Mouse (Mus musculus) liver, postnatal 0 days (tissue): ENCODE results near the gene Plcl2. TPM values are rescaled to one million over a fixed set of nuclear protein-coding genes. Genes with fewer than 3 reads are reported as not detected.
"Not testable (repeated sequence)": the region's sequence is repeated elsewhere in the genome, so short reads cannot be mapped to it uniquely, and the experiment has no call there.

Source experiments
- ATAC-seq: fragments of 200-750 bp; cut with Nextera tagmentation; 2 replicates; pipeline ENCODE4 v1.8.0; 2017; ENCODE audit warnings: mild to moderate bottlenecking, moderate library complexity
- DNase-seq: peaks from one replicate; pipeline ENCODE4 v3.0.0-alpha.2; 2016
- H3K27ac ChIP-seq: fragments of 300-500 bp; sonication (generic); 2 replicates; pipeline ENCODE4 v1.5.1; 2014; ENCODE audit warnings: antibody characterized with exemption, moderate library complexity, mild to moderate bottlenecking, low read depth
- H3K27me3 ChIP-seq: fragments of 300-500 bp; sonication (generic); 2 replicates; pipeline ENCODE4 v1.6.1; 2014; ENCODE audit warnings: low read length, control low read depth, mixed read lengths; ENCODE audit not compliant: insufficient read depth
- H3K36me3 ChIP-seq: fragments of 300-500 bp; sonication (generic); replicated peaks from 2 replicates; pipeline ENCODE4 v1.6.1; 2014; ENCODE audit warnings: mild to moderate bottlenecking, control low read depth, low read length, moderate library complexity, mixed read lengths; ENCODE audit not compliant: insufficient read depth
- H3K4me1 ChIP-seq: fragments of 300-500 bp; sonication (generic); 2 replicates; pipeline ENCODE4 v1.6.1; 2014; ENCODE audit warnings: antibody characterized with exemption, mild to moderate bottlenecking, control low read depth; ENCODE audit not compliant: insufficient read depth
- H3K4me2 ChIP-seq: fragments of 300-500 bp; sonication (generic); 2 replicates; pipeline ENCODE4 v1.6.1; 2014; ENCODE audit warnings: low read depth, mild to moderate bottlenecking, low read length, moderate library complexity, mixed read lengths
- H3K4me3 ChIP-seq: fragments of 300-500 bp; sonication (generic); 2 replicates; pipeline ENCODE4 v1.5.1; 2014; ENCODE audit warnings: low read depth, low read length
- H3K9ac ChIP-seq: fragments of 300-500 bp; sonication (generic); replicated peaks from 2 replicates; pipeline ENCODE4 v1.6.1; 2014; ENCODE audit warnings: mild to moderate bottlenecking, moderate library complexity
- H3K9me3 ChIP-seq: fragments of 300-500 bp; sonication (generic); 2 replicates; pipeline ENCODE4 v1.6.1; 2016; ENCODE audit warnings: mild to moderate bottlenecking, control low read depth, low read length, mixed read lengths
- CTCF ChIP-seq: sonication (generic); IDR thresholded peaks from 2 replicates; pipeline ENCODE4 v1.5.1; 2016; ENCODE audit warnings: antibody characterized with exemption, low read depth
- EP300 ChIP-seq: IDR thresholded peaks from 2 replicates; pipeline ENCODE4 v1.6.1; 2016; ENCODE audit warnings: antibody characterized with exemption, low read depth, mild to moderate bottlenecking
- WGBS: fragments of 180-500 bp; shearing (Covaris S2); extraction: QIAGEN DNeasy Blood & Tissue Kit; methylation state at CpG from one replicate; pipeline ENCODE4 v1.1.7; 2014; ENCODE audit not compliant: insufficient replicate concordance; 5-methylcytosine and 5-hydroxymethylcytosine counted together
- polyA plus RNA-seq: library from polyadenylated mRNA; unstranded; fragments of >200 nt; fragmentation: Nextera tagmentation; extraction: Ambion mirVana; gene quantifications from 2 replicates; pipeline ENCODE4 v1.2.1, GENCODE M21; 2015

Plcl2 gene
- polyA plus RNA-seq, 1 experiment from 2014 or later, result 1.9 TPM

DNA sequence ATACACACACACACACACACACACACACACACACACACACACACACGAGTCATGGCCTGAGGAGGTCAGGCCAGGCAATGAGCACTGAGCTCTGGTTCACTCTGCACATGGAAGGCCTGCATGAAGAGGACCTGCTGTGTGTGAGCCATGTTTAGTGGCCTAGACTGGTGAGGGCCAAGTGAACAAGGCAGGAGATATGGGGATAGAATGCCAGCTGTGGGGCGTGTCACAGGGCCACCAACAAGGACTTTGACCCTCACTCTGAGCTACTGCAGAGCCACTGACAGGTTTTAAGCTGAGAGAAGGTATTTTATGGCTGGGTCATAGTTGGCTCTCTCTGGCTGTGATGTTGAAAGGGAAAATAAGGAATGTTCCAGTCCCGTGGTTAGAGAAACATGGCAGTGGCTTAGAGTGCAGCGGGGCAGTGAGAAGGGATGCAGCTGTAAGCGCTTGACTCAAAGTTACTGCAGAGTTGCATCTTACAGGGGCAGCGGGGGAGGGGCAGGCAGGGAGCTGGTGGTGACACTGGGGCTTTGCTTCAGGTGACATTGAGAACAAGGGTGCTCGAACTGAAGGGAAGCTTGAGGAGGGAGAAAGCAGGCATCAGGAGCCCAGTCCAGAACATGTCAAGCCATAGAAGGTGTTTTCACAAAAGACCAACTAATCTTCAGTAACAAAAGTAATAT lies 175.9 kb downstream of the Plcl2 start:
- H3K4me1 ChIP-seq, result no peaks in the 10 kb centered on the region
- WGBS, result 64% methylated on average over 7 of the region's 7 CpGs
- no peak overlapping the region for H3K27ac ChIP-seq
- no peak overlapping the region for H3K4me3 ChIP-seq
- H3K27me3 ChIP-seq, result no peaks in the 10 kb centered on the region
- TF ChIP-seq CTCF (no peak), EP300 (no peak)
- DNase-seq, result peak; percentile 18
- H3K9me3 ChIP-seq, result no peaks in the 10 kb centered on the region
- no peaks in the 10 kb centered on the region; the same call in none of the 2 replicates for H3K36me3 ChIP-seq
- H3K4me2 ChIP-seq, result no peak overlapping the region
- no peak overlapping the region for H3K9ac ChIP-seq
- peak; percentile 86 for ATAC-seq

DNA sequence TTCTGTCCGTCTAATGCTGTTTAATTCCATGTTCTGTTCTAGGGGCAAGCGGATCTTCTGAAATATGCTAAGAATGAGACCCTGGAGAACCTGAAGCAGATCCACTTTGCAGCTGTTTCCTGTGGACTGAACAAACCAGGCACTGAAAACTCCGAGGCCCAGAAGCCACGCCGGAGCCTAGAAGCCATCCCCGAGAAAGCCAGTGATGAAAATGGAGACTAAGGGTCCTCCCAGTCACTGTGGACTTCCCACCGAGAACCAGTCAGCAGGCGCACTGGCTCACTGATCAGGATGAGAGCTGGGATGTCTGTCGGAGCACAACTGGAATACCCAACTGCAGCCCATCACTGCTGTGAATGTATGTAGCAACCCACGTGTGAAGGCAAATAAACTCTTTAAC lies 178.5 kb downstream of the Plcl2 start:
- H3K9ac ChIP-seq, result no peak overlapping the region
- H3K27ac ChIP-seq, result no peak overlapping the region
- no peaks in the 10 kb centered on the region for H3K27me3 ChIP-seq
- ATAC-seq (no peak), DNase-seq (peak; percentile 4)
- H3K4me2 ChIP-seq, result no peak overlapping the region
- no peak for TF ChIP-seq CTCF
- H3K36me3 ChIP-seq, result no peaks in the 10 kb centered on the region; the same call in none of the 2 replicates
- H3K4me3 ChIP-seq, result no peak overlapping the region
- no peaks in the 10 kb centered on the region for H3K4me1 ChIP-seq
- WGBS, result 89% methylated on average over 10 of the region's 10 CpGs
- no peaks in the 10 kb centered on the region for H3K9me3 ChIP-seq

DNA sequence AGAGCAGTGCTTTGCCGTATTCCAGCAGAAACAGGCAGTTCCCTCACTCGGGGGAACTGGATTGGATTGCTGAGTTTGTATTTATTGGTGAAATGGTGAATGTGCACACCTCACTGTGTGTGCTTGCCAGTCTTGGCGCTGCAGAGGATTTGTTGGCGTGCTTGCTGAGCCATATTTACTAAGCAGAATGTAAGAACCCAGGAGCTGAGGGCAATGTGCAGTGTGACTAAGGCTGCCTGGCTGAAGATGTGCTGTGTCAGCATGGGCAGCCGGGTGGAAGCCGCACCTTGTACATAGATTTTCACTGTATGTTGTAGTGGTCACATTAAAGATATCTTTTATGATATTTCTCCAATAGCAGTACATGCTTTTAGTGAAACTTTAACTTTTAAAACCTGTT lies 178.9 kb downstream of the Plcl2 start:
- WGBS, result 81% methylated on average over 6 of the region's 6 CpGs
- no peak overlapping the region for H3K4me3 ChIP-seq
- no peaks in the 10 kb centered on the region for H3K27me3 ChIP-seq

DNA sequence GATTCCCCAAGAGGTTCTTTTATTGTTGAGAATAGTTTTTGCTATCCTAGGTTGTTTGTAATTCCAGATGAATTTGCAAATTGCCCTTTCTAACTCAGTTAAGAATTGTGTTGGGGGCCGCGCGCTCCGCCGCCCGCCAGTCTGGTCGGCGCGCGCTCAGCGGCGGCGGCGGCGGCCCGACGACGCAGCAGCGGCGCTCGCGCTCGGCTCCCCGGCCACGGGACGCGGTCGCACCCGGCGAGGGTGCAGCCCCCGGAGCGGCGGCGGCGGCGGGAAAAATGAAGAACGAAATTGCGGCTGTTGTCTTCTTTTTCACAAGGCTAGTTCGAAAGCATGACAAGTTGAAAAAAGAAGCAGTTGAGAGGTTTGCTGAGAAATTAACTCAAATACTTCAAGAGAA lies 189.2 kb downstream of the Plcl2 start:
- ATAC-seq, H3K4me3 ChIP-seq, H3K27me3 ChIP-seq, H3K4me1 ChIP-seq, H3K9me3 ChIP-seq, H3K27ac ChIP-seq, H3K36me3 ChIP-seq, DNase-seq, H3K9ac ChIP-seq, H3K4me2 ChIP-seq: not testable (repeated sequence)
- 8% methylated on average over 37 of the region's 39 CpGs for WGBS

More for the DNA sequence above, 178.9 kb downstream of the Plcl2 start:
- ATAC-seq (no peak), DNase-seq (peak; percentile 9)
- no peak for TF ChIP-seq CTCF
- TF ChIP-seq EP300, result no peak
- Histone ChIP-seq H3K27ac (no peak overlapping the region), H3K4me2 (no peak overlapping the region), H3K4me1 (no peaks in the 10 kb centered on the region), H3K9me3 (no peaks in the 10 kb centered on the region), H3K36me3 (no peaks in the 10 kb centered on the region; the same call in none of the 2 replicates), H3K9ac (no peak overlapping the region)

DNA sequence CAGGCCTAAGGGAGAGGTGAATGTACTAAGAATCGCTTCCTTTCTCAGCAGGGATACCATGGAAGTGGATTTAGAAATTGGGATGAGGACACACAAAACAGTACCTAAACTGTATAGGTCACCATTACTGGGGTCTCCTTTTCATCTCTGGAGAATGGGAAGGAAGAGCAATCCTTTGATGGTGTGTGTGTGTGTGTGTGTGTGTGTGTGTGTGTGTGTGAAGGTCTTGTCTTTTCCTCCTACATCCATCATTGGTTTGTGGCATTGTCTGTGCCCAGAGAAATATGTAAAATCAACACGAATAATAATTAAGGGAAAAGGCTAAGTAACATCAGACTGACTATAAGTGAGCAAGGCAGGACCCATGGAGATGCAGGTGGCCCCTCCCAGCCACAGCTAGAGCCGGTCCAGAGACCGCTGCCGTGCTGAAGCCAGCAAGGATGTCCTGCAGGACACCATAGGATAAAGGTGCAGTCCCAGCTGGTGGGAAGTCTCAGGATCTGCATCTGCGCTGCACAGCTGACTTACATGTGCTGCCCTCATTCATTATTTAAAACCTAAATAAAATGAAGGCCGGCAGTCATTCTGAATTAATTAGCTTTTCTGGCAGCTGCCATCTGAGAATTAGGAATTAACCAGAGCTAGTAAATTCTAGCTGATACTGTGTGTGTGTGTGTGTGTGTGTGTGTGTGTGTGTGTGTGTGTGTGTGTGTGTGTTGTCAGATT lies 201.5 kb downstream of the Plcl2 start:
- no peak overlapping the region for H3K27ac ChIP-seq
- ATAC-seq, result no peak
- H3K36me3 ChIP-seq, result no peaks in the 10 kb centered on the region
- 81% methylated on average over 7 of the region's 7 CpGs for WGBS
- H3K4me1 ChIP-seq, result no peaks in the 10 kb centered on the region
- no peaks in the 10 kb centered on the region; the same call in 1 of the 2 replicates for H3K9me3 ChIP-seq
- no peaks in the 10 kb centered on the region for H3K27me3 ChIP-seq
- H3K9ac ChIP-seq, result no peak overlapping the region
- no peak for TF ChIP-seq CTCF
- no peak for TF ChIP-seq EP300
- H3K4me2 ChIP-seq, result no peak overlapping the region
- peak; percentile 3 for DNase-seq
- no peak overlapping the region for H3K4me3 ChIP-seq

DNA sequence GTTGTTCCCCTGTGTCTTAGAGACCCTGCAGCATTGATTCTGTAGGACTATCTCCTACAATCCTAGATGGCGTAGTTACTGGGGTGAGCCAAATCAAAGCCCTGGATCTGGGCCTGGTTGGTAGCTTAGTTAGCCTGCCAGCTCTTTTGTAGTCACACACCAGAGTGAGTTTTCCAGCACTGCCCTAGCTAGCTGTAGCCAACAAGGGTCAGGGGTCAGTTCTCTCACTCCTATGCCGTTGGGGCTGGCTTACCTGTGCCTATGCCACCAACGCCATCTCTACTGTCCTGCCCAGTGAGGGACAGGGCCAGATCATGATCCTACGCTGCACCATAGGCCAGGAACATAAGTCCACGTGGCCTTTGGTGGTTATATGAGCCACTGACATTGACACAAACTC lies 208.4 kb downstream of the Plcl2 start:
- DNase-seq (peak; percentile 6), ATAC-seq (no peak)
- TF ChIP-seq EP300, result no peak
- no peak for TF ChIP-seq CTCF
- Histone ChIP-seq H3K4me3 (no peak overlapping the region), H3K9me3 (no peaks in the 10 kb centered on the region; the same call in 1 of the 2 replicates), H3K36me3 (no peaks in the 10 kb centered on the region), H3K27ac (no peak overlapping the region), H3K4me1 (no peaks in the 10 kb centered on the region), H3K4me2 (no peak overlapping the region), H3K9ac (no peak overlapping the region), H3K27me3 (no peaks in the 10 kb centered on the region)
- WGBS, result 71% methylated on average over 5 of the region's 5 CpGs
